Mouse (Mus musculus) common myeloid progenitor, adult 5-6 weeks (primary cell): ENCODE measurements at regions not wholly inside any gene's neighbourhood (a gene's known extent, or its start where the extent isn't known, plus 50 kb on each side); places are given as distances from the start of the nearest gene placed in this dataset.
"Not testable (repeated sequence)": the region's sequence is repeated elsewhere in the genome, so short reads cannot be mapped to it uniquely, and the experiment has no call there.

Source experiments
- ATAC-seq: replicated peaks from 2 replicates; pipeline ENCODE4 v1.8.0; 2016; ENCODE audit warnings: low read depth, mild to moderate bottlenecking, moderate TSS enrichment, inconsistent platforms; ENCODE audit not compliant: poor library complexity, severe bottlenecking

- no peak for ATAC-seq
These were observed 383.7 kb upstream of the Cdh5 start for GRCm38 (mm10) chr8:103717723-103718122.

- no peak for ATAC-seq
These were observed 368.0 kb upstream of the Cdh5 start for GRCm38 (mm10) chr8:103733466-103733865.

- ATAC-seq: no peak
These were observed 363.1 kb upstream of the Cdh5 start for GRCm38 (mm10) chr8:103738330-103738729.

DNA sequence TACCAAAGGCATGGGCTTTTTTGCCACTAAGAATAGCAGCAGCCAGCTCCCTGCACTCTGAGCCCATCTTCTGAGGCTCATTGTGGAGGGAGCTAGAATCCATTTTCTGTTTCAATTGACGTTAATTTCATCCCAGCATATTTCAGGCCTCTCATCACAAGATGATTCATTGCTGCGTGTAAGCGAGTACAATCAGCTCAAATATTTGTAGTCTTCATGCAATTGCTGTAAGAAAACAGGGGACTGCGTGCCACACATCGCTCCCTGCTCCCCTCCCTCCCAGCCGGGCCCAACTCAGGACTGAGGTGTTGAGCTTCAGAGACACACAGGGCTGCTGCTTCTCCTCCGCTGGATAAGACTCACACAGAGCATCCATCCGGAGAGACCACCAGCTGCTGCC is 360.0 kb upstream of the Cdh5 start:
- ATAC-seq: no peak

GRCm38 (mm10) chr8:103748734-103749133 is 352.7 kb upstream of the Cdh5 start:
- ATAC-seq: no peak

DNA sequence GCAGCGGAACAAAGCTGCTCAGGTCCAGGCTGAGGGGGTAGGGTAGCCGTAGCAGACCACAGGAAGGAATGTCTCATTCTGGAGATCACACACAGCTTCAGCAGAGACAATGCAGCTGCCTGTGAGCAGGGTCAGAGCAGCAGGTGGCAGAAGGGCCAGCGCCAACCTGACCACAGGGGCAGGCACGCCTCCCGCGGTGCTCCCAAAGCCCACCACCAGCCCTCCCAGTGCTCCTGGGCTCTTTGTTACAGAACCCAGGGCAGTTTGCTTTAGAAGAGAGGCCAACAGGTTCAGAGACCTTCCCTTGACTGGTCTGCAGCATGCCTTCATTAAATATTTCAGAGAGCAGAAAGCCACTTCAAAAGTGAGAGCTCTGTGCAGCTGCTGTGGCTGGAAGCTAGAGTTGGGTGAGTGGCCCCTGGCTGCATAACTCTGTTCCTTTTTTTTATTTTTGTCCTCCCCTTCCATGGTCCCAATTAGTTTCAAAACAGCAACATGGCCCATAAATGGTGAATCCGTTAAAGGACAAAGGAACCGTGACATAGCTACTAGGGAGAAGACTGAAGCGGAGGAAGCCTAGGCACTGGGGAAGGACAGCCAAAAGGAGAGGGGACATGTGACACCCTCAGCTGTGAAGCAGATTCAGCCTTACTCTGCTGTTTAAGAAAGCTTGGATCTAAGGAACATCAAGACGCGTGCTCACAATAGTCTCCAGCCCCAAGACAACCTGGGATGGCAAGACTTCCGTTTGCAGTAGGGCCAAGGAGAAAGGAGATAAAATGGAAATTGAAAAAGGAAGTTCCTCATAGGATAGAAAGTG is 350.9 kb upstream of the Cdh5 start:
- ATAC-seq: no peak

DNA sequence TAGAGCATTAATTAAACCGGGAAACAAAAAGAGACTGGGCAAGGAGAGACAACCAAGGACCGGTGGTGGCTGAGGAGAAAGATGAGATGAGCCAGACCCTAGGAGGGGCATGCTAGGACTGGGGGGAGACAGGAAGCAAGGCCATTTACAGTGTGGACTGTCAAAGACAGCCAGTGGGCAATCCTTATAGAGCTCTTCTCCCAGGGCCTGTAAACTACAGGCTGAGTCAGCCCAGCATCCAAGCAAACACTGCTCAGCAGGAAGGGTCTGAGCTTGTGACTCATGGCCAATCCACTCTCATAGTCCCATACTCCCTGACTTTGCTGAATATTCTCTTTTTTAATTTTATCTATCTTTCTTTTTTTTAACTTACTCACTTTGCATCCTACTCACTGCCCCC is 350.3 kb upstream of the Cdh5 start:
- no peak for ATAC-seq

GRCm38 (mm10) chr8:103763821-103764220 is 337.6 kb upstream of the Cdh5 start:
- ATAC-seq: no peak

DNA sequence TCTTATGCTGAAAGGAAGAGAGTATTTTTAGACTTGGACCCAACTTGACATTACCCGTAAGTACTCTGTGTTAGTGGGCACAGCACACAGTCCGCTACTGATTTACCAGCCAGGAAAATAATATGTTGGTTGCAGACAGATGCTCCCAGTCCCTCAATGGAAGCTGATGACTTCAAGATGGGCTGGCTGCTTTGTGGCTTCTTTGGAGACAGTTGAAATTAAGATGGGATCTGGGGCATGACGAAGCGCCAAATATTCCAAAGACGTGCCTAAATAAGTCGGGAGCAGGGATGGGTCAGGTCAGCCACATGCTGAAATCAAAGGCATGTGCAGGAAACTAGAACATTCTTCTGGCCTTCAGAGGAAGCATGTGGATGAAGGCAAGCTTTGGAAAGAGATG is 321.8 kb upstream of the Cdh5 start:
- no peak for ATAC-seq

DNA sequence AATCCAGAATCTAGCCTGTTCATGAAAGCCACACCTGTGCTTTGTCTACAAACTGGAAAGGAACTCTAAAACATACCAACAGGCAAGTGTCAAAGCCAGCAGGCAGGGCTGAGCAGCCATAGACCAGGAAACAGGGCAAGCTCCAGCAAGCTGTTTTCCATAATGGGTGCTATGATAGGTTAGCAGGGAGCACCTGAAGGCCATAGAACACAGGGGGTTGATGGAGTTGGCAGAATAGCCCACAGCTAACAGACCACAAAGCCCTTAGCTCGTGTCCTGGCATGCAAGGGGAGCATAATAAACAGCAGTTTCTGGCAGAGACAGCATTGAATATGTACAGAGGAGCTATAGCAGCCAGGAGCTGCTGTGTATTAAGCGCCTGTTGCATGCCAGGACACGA is 313.1 kb upstream of the Cdh5 start:
- ATAC-seq: no peak

- ATAC-seq: no peak
These were observed 308.1 kb upstream of the Cdh5 start for GRCm38 (mm10) chr8:103793331-103793730.

GRCm38 (mm10) chr8:103798630-103799029 is 302.8 kb upstream of the Cdh5 start:
- not testable (repeated sequence) for ATAC-seq

GRCm38 (mm10) chr8:103808171-103808570 is 293.3 kb upstream of the Cdh5 start:
- no peak for ATAC-seq

DNA sequence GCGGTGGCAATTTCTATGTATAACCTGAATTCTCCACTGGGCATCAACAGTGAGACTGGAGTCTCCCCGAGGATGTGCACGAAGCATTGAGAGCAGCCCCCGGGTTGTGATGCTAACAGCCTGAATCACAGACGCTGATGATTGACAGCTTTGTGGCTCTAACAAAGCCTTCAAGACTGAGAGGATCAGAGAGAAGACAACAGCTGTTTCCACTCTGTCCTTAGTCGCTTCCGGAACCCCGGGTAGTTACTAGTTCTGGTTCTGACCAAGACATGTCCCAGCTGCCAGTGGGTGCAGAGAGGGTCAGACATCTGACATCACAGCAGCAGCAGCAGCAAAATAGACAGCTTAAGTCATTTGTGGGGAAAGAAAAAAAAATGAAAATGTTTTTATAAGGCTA is 292.8 kb upstream of the Cdh5 start:
- ATAC-seq: no peak

GRCm38 (mm10) chr8:103809140-103809539 is 292.3 kb upstream of the Cdh5 start:
- ATAC-seq: no peak

GRCm38 (mm10) chr8:103813954-103814591 is 287.4 kb upstream of the Cdh5 start:
- no peak for ATAC-seq

DNA sequence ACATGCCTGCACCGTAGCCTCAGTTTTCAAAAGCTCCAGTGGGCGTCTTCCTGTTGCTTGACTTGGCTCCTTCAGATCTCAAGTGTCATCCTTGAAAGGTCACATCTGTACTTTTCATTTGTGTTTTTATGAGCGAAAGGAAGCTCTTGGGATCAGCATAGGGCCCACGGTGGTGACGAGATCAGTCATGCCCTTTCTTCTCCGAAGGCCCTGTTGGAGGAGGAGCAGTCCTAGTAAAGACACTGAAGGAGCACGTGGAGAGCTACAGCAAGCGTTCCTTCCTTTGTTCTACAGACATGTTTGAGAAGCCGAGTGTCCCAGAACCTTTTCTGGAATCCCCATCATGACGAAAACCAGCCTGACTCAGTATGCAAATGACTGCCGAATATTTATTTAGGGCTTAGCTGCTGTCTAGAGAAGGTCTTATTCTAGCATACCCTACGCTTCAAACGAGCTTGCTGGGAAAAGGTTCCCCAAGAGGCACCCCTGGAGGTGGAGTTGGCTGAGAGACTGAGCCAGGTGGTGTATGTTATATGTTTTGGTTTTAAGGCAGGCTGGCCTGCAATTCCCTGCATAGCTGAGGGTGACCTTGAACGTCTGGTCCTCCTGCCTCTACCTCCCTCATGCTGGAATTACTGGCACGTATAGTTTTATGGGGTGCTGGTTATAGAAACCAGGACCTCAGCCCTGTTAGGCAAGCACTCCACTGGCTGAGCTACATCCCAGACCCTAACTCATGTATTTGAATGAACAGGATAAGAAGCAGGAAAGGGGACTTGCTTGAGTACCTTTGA is 285.1 kb upstream of the Cdh5 start:
- no peak for ATAC-seq

DNA sequence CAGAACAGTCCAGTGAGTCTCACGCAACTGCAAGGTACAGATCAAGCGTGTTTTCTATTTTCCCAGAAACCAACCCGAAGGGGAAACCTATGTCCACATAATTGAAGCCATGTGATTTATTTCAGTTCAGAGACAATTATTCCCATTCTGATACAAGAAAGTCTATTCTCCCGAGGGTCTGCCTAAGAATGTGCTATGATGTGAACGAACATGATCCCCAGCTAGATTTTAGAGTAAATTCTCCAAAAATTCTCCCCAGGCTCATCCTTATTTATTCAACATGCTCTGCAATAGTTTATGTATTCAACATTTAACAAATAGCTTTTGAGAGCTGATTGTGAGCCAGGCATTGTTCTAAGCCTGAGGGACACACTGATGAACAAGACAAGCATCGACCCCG is 277.9 kb upstream of the Cdh5 start:
- no peak for ATAC-seq

GRCm38 (mm10) chr8:103824747-103825146 is 276.7 kb upstream of the Cdh5 start:
- no peak for ATAC-seq

- no peak for ATAC-seq
These were observed 276.1 kb upstream of the Cdh5 start for GRCm38 (mm10) chr8:103825289-103825688.

- no peak for ATAC-seq
These were observed 271.0 kb upstream of the Cdh5 start for GRCm38 (mm10) chr8:103830416-103830815.
